Mouse (Mus musculus): ENCODE data around the gene Kcng3. TPM values are rescaled to one million over a fixed set of nuclear protein-coding genes. Genes with fewer than 3 reads are reported as not detected.

Gene Kcng3
- polyA plus RNA-seq, 1 experiment from 2014 or later = not detected

GRCm38 (mm10) chr17:83657375-83657774 is 25.7 kb upstream of the Kcng3 start:
- no peak overlapping the region for H3K27ac ChIP-seq (replicated peaks in 1 of 2; ENCODE audit: control insufficient read depth in 1 of 2, insufficient read depth in 1 of 2, low read depth in 2 of 2, low read length in 2 of 2)
- 0 out of 2 replicates have a peak, but pooled peaks cover 3% of the 10 kb centered on the region for H3K9me3 ChIP-seq (ENCODE audit: control insufficient read depth, low read length)
- no peaks in the 10 kb centered on the region for H3K36me3 ChIP-seq (ENCODE audit: control insufficient read depth, insufficient read depth, low read length)
- no peak overlapping the region for H3K4me3 ChIP-seq (ENCODE audit: control insufficient read depth in 1 of 2, insufficient read depth in 1 of 2, low read depth in 1 of 2, low read length in 2 of 2)
- WGBS = 85% methylated on average over 9 of the region's 9 CpGs
- no peaks in the 10 kb centered on the region for H3K4me1 ChIP-seq (ENCODE audit: control insufficient read depth in 2 of 2, insufficient read depth in 2 of 2, low read length in 2 of 2)
- no peak overlapping the region for H3K4me2 ChIP-seq (ENCODE audit: low read length)
- no peak for ATAC-seq (ENCODE audit: insufficient number of reproducible peaks, insufficient read depth, low FRiP score, low read depth)
- no peak overlapping the region for H3K9ac ChIP-seq (ENCODE audit: low read length)
- H3K27me3 ChIP-seq (ENCODE audit: control insufficient read depth, insufficient read depth, low read length) = no peaks in the 10 kb centered on the region

- ATAC-seq (ENCODE audit: insufficient number of reproducible peaks, insufficient read depth, low FRiP score, low read depth) = no peak
- Histone ChIP-seq H3K9ac (ENCODE audit: low read length) (no peak overlapping the region), H3K9me3 (ENCODE audit: control insufficient read depth, low read length) (0 out of 2 replicates have a peak, but pooled peaks cover 3% of the 10 kb centered on the region), H3K4me2 (ENCODE audit: low read length) (no peak overlapping the region), H3K27me3 (ENCODE audit: control insufficient read depth, insufficient read depth, low read length) (no peaks in the 10 kb centered on the region), H3K36me3 (ENCODE audit: control insufficient read depth, insufficient read depth, low read length) (no peaks in the 10 kb centered on the region), H3K4me1 (ENCODE audit: control insufficient read depth in 2 of 2, insufficient read depth in 2 of 2, low read length in 2 of 2) (no peaks in the 10 kb centered on the region), H3K27ac (replicated peaks in 1 of 2; ENCODE audit: control insufficient read depth in 1 of 2, insufficient read depth in 1 of 2, low read depth in 2 of 2, low read length in 2 of 2) (no peak overlapping the region), H3K4me3 (ENCODE audit: control insufficient read depth in 1 of 2, insufficient read depth in 1 of 2, low read depth in 1 of 2, low read length in 2 of 2) (no peak overlapping the region)
- WGBS = 68% methylated on average over 3 of the region's 3 CpGs
Measured at GRCm38 (mm10) chr17:83655732-83656131, 24.0 kb upstream of the Kcng3 start.

GRCm38 (mm10) chr17:83654651-83655136 is 23.0 kb upstream of the Kcng3 start:
- Histone ChIP-seq H3K36me3 (ENCODE audit: control insufficient read depth, insufficient read depth, low read length) (no peaks in the 10 kb centered on the region), H3K4me3 (ENCODE audit: control insufficient read depth in 1 of 2, insufficient read depth in 1 of 2, low read depth in 1 of 2, low read length in 2 of 2) (no peak overlapping the region), H3K9me3 (ENCODE audit: control insufficient read depth, low read length) (no peaks in the 10 kb centered on the region), H3K4me1 (ENCODE audit: control insufficient read depth in 2 of 2, insufficient read depth in 2 of 2, low read length in 2 of 2) (no peaks in the 10 kb centered on the region), H3K27ac (replicated peaks in 1 of 2; ENCODE audit: control insufficient read depth in 1 of 2, insufficient read depth in 1 of 2, low read depth in 2 of 2, low read length in 2 of 2) (no peak overlapping the region), H3K27me3 (ENCODE audit: control insufficient read depth, insufficient read depth, low read length) (no peaks in the 10 kb centered on the region), H3K4me2 (ENCODE audit: low read length) (no peak overlapping the region), H3K9ac (ENCODE audit: low read length) (no peak overlapping the region)
- ATAC-seq (ENCODE audit: insufficient number of reproducible peaks, insufficient read depth, low FRiP score, low read depth) = no peak
- WGBS = 67% methylated on average over 13 of the region's 13 CpGs

- Histone ChIP-seq H3K4me1 (ENCODE audit: control insufficient read depth in 2 of 2, insufficient read depth in 2 of 2, low read length in 2 of 2) (no peaks in the 10 kb centered on the region), H3K4me2 (ENCODE audit: low read length) (no peak overlapping the region), H3K36me3 (ENCODE audit: control insufficient read depth, insufficient read depth, low read length) (no peaks in the 10 kb centered on the region), H3K4me3 (ENCODE audit: control insufficient read depth in 1 of 2, insufficient read depth in 1 of 2, low read depth in 1 of 2, low read length in 2 of 2) (no peak overlapping the region), H3K9me3 (ENCODE audit: control insufficient read depth, low read length) (no peaks in the 10 kb centered on the region), H3K9ac (ENCODE audit: low read length) (no peak overlapping the region), H3K27me3 (ENCODE audit: control insufficient read depth, insufficient read depth, low read length) (no peaks in the 10 kb centered on the region), H3K27ac (replicated peaks in 1 of 2; ENCODE audit: control insufficient read depth in 1 of 2, insufficient read depth in 1 of 2, low read depth in 2 of 2, low read length in 2 of 2) (no peak overlapping the region)
- no peak for ATAC-seq (ENCODE audit: insufficient number of reproducible peaks, insufficient read depth, low FRiP score, low read depth)
- WGBS = 95% methylated on average over 3 of the region's 3 CpGs
Measured at GRCm38 (mm10) chr17:83653635-83654034, 21.9 kb upstream of the Kcng3 start.

GRCm38 (mm10) chr17:83650932-83651682 is 19.4 kb upstream of the Kcng3 start:
- Histone ChIP-seq H3K9ac (ENCODE audit: low read length) (no peak overlapping the region), H3K27me3 (ENCODE audit: control insufficient read depth, insufficient read depth, low read length) (no peaks in the 10 kb centered on the region), H3K4me2 (ENCODE audit: low read length) (no peak overlapping the region), H3K4me1 (ENCODE audit: control insufficient read depth in 2 of 2, insufficient read depth in 2 of 2, low read length in 2 of 2) (no peaks in the 10 kb centered on the region), H3K4me3 (ENCODE audit: control insufficient read depth in 1 of 2, insufficient read depth in 1 of 2, low read depth in 1 of 2, low read length in 2 of 2) (no peak overlapping the region), H3K27ac (replicated peaks in 1 of 2; ENCODE audit: control insufficient read depth in 1 of 2, insufficient read depth in 1 of 2, low read depth in 2 of 2, low read length in 2 of 2) (no peak overlapping the region), H3K36me3 (ENCODE audit: control insufficient read depth, insufficient read depth, low read length) (no peaks in the 10 kb centered on the region), H3K9me3 (ENCODE audit: control insufficient read depth, low read length) (no peaks in the 10 kb centered on the region)
- 73% methylated on average over 7 of the region's 7 CpGs for WGBS
- ATAC-seq (ENCODE audit: insufficient number of reproducible peaks, insufficient read depth, low FRiP score, low read depth) = no peak

GRCm38 (mm10) chr17:83649986-83650385 is 18.3 kb upstream of the Kcng3 start:
- WGBS = 95% methylated on average over 3 of the region's 3 CpGs
- H3K4me2 ChIP-seq (ENCODE audit: low read length) = no peak overlapping the region
- H3K4me3 ChIP-seq (ENCODE audit: control insufficient read depth in 1 of 2, insufficient read depth in 1 of 2, low read depth in 1 of 2, low read length in 2 of 2) = no peak overlapping the region
- H3K4me1 ChIP-seq (ENCODE audit: control insufficient read depth in 2 of 2, insufficient read depth in 2 of 2, low read length in 2 of 2) = 0 out of 4 replicates have a peak, but pooled peaks cover 0 to 2% of the 10 kb centered on the region in 2 experiments
- no peak overlapping the region for H3K9ac ChIP-seq (ENCODE audit: low read length)
- ATAC-seq (ENCODE audit: insufficient number of reproducible peaks, insufficient read depth, low FRiP score, low read depth) = no peak
- no peaks in the 10 kb centered on the region for H3K27me3 ChIP-seq (ENCODE audit: control insufficient read depth, insufficient read depth, low read length)
- no peaks in the 10 kb centered on the region for H3K9me3 ChIP-seq (ENCODE audit: control insufficient read depth, low read length)
- H3K27ac ChIP-seq (replicated peaks in 1 of 2; ENCODE audit: control insufficient read depth in 1 of 2, insufficient read depth in 1 of 2, low read depth in 2 of 2, low read length in 2 of 2) = no peak overlapping the region
- H3K36me3 ChIP-seq (ENCODE audit: control insufficient read depth, insufficient read depth, low read length) = no peaks in the 10 kb centered on the region

- Histone ChIP-seq H3K4me1 (ENCODE audit: control insufficient read depth in 2 of 2, insufficient read depth in 2 of 2, low read length in 2 of 2) (0 out of 4 replicates have a peak, but pooled peaks cover 0 to 2% of the 10 kb centered on the region in 2 experiments), H3K9me3 (ENCODE audit: control insufficient read depth, low read length) (no peaks in the 10 kb centered on the region), H3K4me3 (ENCODE audit: control insufficient read depth in 1 of 2, insufficient read depth in 1 of 2, low read depth in 1 of 2, low read length in 2 of 2) (no peak overlapping the region), H3K27ac (replicated peaks in 1 of 2; ENCODE audit: control insufficient read depth in 1 of 2, insufficient read depth in 1 of 2, low read depth in 2 of 2, low read length in 2 of 2) (no peak overlapping the region), H3K27me3 (ENCODE audit: control insufficient read depth, insufficient read depth, low read length) (no peaks in the 10 kb centered on the region), H3K36me3 (ENCODE audit: control insufficient read depth, insufficient read depth, low read length) (no peaks in the 10 kb centered on the region), H3K4me2 (ENCODE audit: low read length) (no peak overlapping the region), H3K9ac (ENCODE audit: low read length) (no peak overlapping the region)
- 93% methylated on average over 7 of the region's 7 CpGs for WGBS
- no peak for ATAC-seq (ENCODE audit: insufficient number of reproducible peaks, insufficient read depth, low FRiP score, low read depth)
Measured at GRCm38 (mm10) chr17:83647413-83647812, 15.7 kb upstream of the Kcng3 start.
